Mouse (Mus musculus) embryonic facial prominence, embryonic 11.5 days (tissue): ENCODE results near the gene Cacna1h. TPM values are rescaled to one million over a fixed set of nuclear protein-coding genes. Genes with fewer than 3 reads are reported as not detected.
A peak's percentile ranks its signal among the peaks of the same experiment; 100 is the strongest.

ENCODE experiments used
- ATAC-seq: fragments of 200-750 bp; cut with Nextera tagmentation; replicated peaks from 2 replicates; pipeline ENCODE4 v1.8.0; 2017; ENCODE audit warnings: low read depth; ENCODE audit not compliant: insufficient number of reproducible peaks, low FRiP score, low TSS enrichment
- DNase-seq: peaks from one replicate; pipeline ENCODE4 v3.0.0-alpha.2; 2015; ENCODE audit warnings: low spot score
- H3K27ac ChIP-seq: fragments of 300-500 bp; sonication (generic); replicated peaks from 2 replicates; pipeline ENCODE4 v1.5.1; 2014; ENCODE audit warnings: mild to moderate bottlenecking, low read depth, low read length, control low read depth
- H3K27me3 ChIP-seq: fragments of 300-500 bp; sonication (generic); 2 replicates; pipeline ENCODE4 v1.6.1; 2014; ENCODE audit warnings: mild to moderate bottlenecking, low read length, moderate library complexity, mixed read lengths; ENCODE audit not compliant: control insufficient read depth, insufficient read depth
- H3K36me3 ChIP-seq: fragments of 300-500 bp; sonication (generic); replicated peaks from 2 replicates; pipeline ENCODE4 v1.6.1; 2014; ENCODE audit warnings: low read depth, mild to moderate bottlenecking, low read length, moderate library complexity, mixed read lengths; ENCODE audit not compliant: control insufficient read depth, insufficient read depth
- H3K4me1 ChIP-seq: fragments of 300-500 bp; sonication (generic); 2 replicates; pipeline ENCODE4 v1.6.1; 2014; ENCODE audit warnings: low read length, mixed read lengths; ENCODE audit not compliant: control insufficient read depth, insufficient read depth
- H3K4me2 ChIP-seq: fragments of 300-500 bp; sonication (generic); 2 replicates; pipeline ENCODE4 v1.6.1; 2014; ENCODE audit warnings: low read depth, mild to moderate bottlenecking, control low read depth, low read length, moderate library complexity
- H3K4me3 ChIP-seq: fragments of 300-500 bp; sonication (generic); 2 replicates; pipeline ENCODE4 v1.5.1; 2014; ENCODE audit warnings: low read depth, low read length, control low read depth
- H3K9ac ChIP-seq: fragments of 300-500 bp; sonication (generic); replicated peaks from 2 replicates; pipeline ENCODE4 v1.6.1; 2014; ENCODE audit warnings: mild to moderate bottlenecking, control low read depth, low read length
- H3K9me3 ChIP-seq: fragments of 300-500 bp; sonication (generic); replicated peaks from 2 replicates; pipeline ENCODE4 v1.6.1; 2016; ENCODE audit warnings: mild to moderate bottlenecking, low read length, inconsistent platforms, mixed read lengths; ENCODE audit not compliant: control insufficient read depth
- WGBS: fragments of 180-500 bp; shearing (Covaris S2); extraction: QIAGEN DNeasy Blood & Tissue Kit; methylation state at CpG from one replicate; pipeline ENCODE4 v1.1.7; 2014; 5-methylcytosine and 5-hydroxymethylcytosine counted together
- polyA plus RNA-seq: library from polyadenylated mRNA; unstranded; fragments of >200 nt; fragmentation: Nextera tagmentation; extraction: Ambion mirVana; gene quantifications from 2 replicates; pipeline ENCODE4 v1.2.1, GENCODE M21; 2014

Gene Cacna1h
- polyA plus RNA-seq, 1 experiment from 2014 or later = 3.7 TPM

DNA sequence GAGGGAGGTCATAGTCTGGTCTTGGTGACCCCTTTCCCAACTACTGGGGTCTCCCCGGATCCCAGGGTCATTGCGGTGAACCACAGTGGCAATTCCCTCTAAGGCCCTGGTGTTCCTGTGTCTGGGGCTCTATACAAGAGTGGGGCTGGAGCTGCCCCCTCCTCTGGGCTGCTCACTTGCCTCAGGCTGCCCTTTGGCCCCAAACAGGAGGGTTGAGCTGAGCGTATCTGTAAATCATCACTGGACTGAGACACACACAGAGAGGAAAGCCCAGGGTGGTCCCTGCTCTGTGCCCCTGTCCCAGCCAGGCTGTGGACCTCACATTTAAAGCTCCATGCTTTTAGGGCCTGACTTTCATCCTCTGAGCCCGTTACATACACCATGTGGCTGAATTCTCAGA is 95.4 kb downstream of the Cacna1h start:
- 80% methylated on average over 4 of the region's 4 CpGs for WGBS
- H3K9ac ChIP-seq = no peak overlapping the region
- DNase-seq = no peak
- H3K4me3 ChIP-seq = no peak overlapping the region
- H3K36me3 ChIP-seq = no peaks in the 10 kb centered on the region
- H3K27me3 ChIP-seq = no peaks in the 10 kb centered on the region
- ATAC-seq = no peak
- no peaks in the 10 kb centered on the region for H3K9me3 ChIP-seq
- no peaks in the 10 kb centered on the region for H3K4me1 ChIP-seq
- no peak overlapping the region for H3K4me2 ChIP-seq
- H3K27ac ChIP-seq = no peak overlapping the region

- Histone ChIP-seq H3K9ac (no peak overlapping the region), H3K36me3 (no peaks in the 10 kb centered on the region), H3K4me2 (no peak overlapping the region), H3K4me3 (no peak overlapping the region), H3K9me3 (no peaks in the 10 kb centered on the region), H3K27ac (no peak overlapping the region), H3K4me1 (no peaks in the 10 kb centered on the region), H3K27me3 (no peaks in the 10 kb centered on the region)
- DNase-seq = peak; percentile 89
- under 1% methylated on average over 8 of the region's 8 CpGs for WGBS
- ATAC-seq = no peak
These were observed 99.6 kb downstream of the Cacna1h start for GRCm38 (mm10) chr17:25333943-25334342.

DNA sequence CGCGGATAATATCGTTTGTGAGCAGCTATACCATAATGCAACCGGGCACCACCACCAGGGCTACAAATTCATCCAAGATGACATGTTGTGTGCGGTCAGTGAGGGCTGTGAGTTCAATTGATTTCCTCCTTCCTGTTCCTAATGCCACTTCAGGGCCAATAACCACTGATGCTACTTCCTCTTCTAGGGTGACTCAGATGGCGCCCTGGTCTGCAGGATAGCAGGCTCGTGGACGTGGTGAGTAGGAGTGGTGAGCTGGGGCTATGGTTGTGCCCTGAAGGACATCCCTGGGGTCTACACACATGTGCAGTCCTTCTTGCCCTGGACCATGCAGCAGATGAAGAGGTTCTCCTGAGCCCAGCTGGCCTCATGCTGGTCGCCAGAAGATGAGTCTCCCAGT is 101.3 kb downstream of the Cacna1h start:
- Histone ChIP-seq H3K4me3 (no peak overlapping the region), H3K36me3 (no peaks in the 10 kb centered on the region)

More for the DNA sequence above, 101.3 kb downstream of the Cacna1h start:
- H3K4me1 ChIP-seq = no peaks in the 10 kb centered on the region
- no peak overlapping the region; the same call in 1 of the 2 replicates for H3K9ac ChIP-seq
- DNase-seq = no peak
- no peaks in the 10 kb centered on the region for H3K9me3 ChIP-seq
- 74% methylated on average over 9 of the region's 9 CpGs for WGBS
- no peak overlapping the region for H3K27ac ChIP-seq
- no peaks in the 10 kb centered on the region for H3K27me3 ChIP-seq
- no peak for ATAC-seq
- no peak overlapping the region for H3K4me2 ChIP-seq

Other genes starting within 250 kb of the Cacna1h start
- gene BC003965, start 249.2 kb downstream of the Cacna1h start, polyA plus RNA-seq = 31.8 and 33.1 TPM in 2 replicates
- 4.3 and 5.0 TPM in 2 replicates for gene Unkl, start 245.4 kb downstream of the Cacna1h start, polyA plus RNA-seq
- 32.6 and 32.8 TPM in 2 replicates for gene Gnptg, start 193.7 kb downstream of the Cacna1h start, polyA plus RNA-seq
- gene Tsr3, start 193.6 kb downstream of the Cacna1h start, polyA plus RNA-seq = 59.8 and 60.6 TPM in 2 replicates
- 0.45 and 0.66 TPM in 2 replicates for gene Baiap3, start 177.4 kb downstream of the Cacna1h start, polyA plus RNA-seq
- 866 and 923 TPM in 2 replicates for gene Ube2i, start 159.2 kb downstream of the Cacna1h start, polyA plus RNA-seq
- gene Prss34, start 135.4 kb downstream of the Cacna1h start, polyA plus RNA-seq = not detected in 2 replicates
- not detected in 2 replicates for gene Prss28, start 125.1 kb downstream of the Cacna1h start, polyA plus RNA-seq
- not detected in 2 replicates for gene Prss29, start 115.1 kb downstream of the Cacna1h start, polyA plus RNA-seq
- not detected in 2 replicates for gene Tpsab1, start 88.2 kb downstream of the Cacna1h start, polyA plus RNA-seq
- gene Tpsb2, start 67.5 kb downstream of the Cacna1h start, polyA plus RNA-seq = not detected in 2 replicates
- 0.32 and 1.2 TPM in 2 replicates for gene Tpsg1, start 64.5 kb downstream of the Cacna1h start, polyA plus RNA-seq
- gene Tekt4, start 20.8 kb upstream of the Cacna1h start, polyA plus RNA-seq = not detected in 2 replicates
- 0.14 and 0.18 TPM in 2 replicates for gene Sstr5, start 63.5 kb upstream of the Cacna1h start, polyA plus RNA-seq
- 6.2 and 9.5 TPM in 2 replicates for gene Sox8, start 136.9 kb upstream of the Cacna1h start, polyA plus RNA-seq
- gene Lmf1, start 145.3 kb upstream of the Cacna1h start, polyA plus RNA-seq = 24.9 and 25.7 TPM in 2 replicates